Mouse (Mus musculus): ENCODE results near the gene Cenpp.
A peak's percentile ranks its signal among the peaks of the same experiment; 100 is the strongest.

Gene Cenpp

GRCm38 (mm10) chr13:49507176-49507575 is 145.4 kb downstream of the Cenpp start:
- no peak for DNase-seq

- no peak for DNase-seq
Observed at GRCm38 (mm10) chr13:49505776-49506175, 146.8 kb downstream of the Cenpp start.

- DNase-seq: no peak
Observed at GRCm38 (mm10) chr13:49504510-49504909, 148.1 kb downstream of the Cenpp start, which contains the start of gene Ecm2. Gene Ecm2 (plus strand): TSS chr13:49504810.

- no peak for DNase-seq
Observed at GRCm38 (mm10) chr13:49492376-49493368, 159.9 kb downstream of the Cenpp start, which contains the start of gene Tes3-ps. Gene Tes3-ps (plus strand): TSS chr13:49493318.

- no peak for DNase-seq
Observed at GRCm38 (mm10) chr13:49485388-49485787, 167.2 kb downstream of the Cenpp start.

GRCm38 (mm10) chr13:49480551-49480950 is 172.0 kb downstream of the Cenpp start:
- peak; percentile 70 for DNase-seq

GRCm38 (mm10) chr13:49480057-49480456 is 172.5 kb downstream of the Cenpp start:
- DNase-seq: peak; percentile 70

- DNase-seq: peak; percentile 16
Observed at GRCm38 (mm10) chr13:49479399-49479798, 173.2 kb downstream of the Cenpp start.

GRCm38 (mm10) chr13:49478851-49479374 is 173.7 kb downstream of the Cenpp start:
- DNase-seq: no peak

- DNase-seq: no peak
Observed at GRCm38 (mm10) chr13:49477887-49478286, 174.7 kb downstream of the Cenpp start.

GRCm38 (mm10) chr13:49472676-49473005 is 179.9 kb downstream of the Cenpp start:
- DNase-seq: no peak

- no peak for DNase-seq
Observed at GRCm38 (mm10) chr13:49471981-49472675, 180.5 kb downstream of the Cenpp start.

GRCm38 (mm10) chr13:49470806-49471205 is 181.8 kb downstream of the Cenpp start:
- DNase-seq: no peak

GRCm38 (mm10) chr13:49470319-49470718 is 182.3 kb downstream of the Cenpp start:
- no peak for DNase-seq

GRCm38 (mm10) chr13:49469002-49469401 is 183.6 kb downstream of the Cenpp start:
- DNase-seq: peak; percentile 21

GRCm38 (mm10) chr13:49467585-49467984 is 185.0 kb downstream of the Cenpp start:
- no peak for DNase-seq

GRCm38 (mm10) chr13:49466393-49467075 is 186.1 kb downstream of the Cenpp start:
- no peak for DNase-seq

GRCm38 (mm10) chr13:49465875-49466274 is 186.7 kb downstream of the Cenpp start:
- no peak for DNase-seq

- DNase-seq: no peak
Observed at GRCm38 (mm10) chr13:49462921-49463320, 189.7 kb downstream of the Cenpp start.

- DNase-seq: no peak
Observed at GRCm38 (mm10) chr13:49461458-49462132, 191.0 kb downstream of the Cenpp start.

GRCm38 (mm10) chr13:49460692-49461414 is 191.7 kb downstream of the Cenpp start:
- no peak for DNase-seq

- no peak for DNase-seq
Observed at GRCm38 (mm10) chr13:49460276-49460675, 192.3 kb downstream of the Cenpp start.

Measured in cerebellum, adult 9-10 months (tissue).